Mouse (Mus musculus) midbrain, embryonic 12.5 days (tissue): Measurements from ENCODE around the gene Cdh24. TPM values are rescaled to one million over a fixed set of nuclear protein-coding genes. Genes with fewer than 3 reads are reported as not detected.

Experiments used
- ATAC-seq: fragments of 200-750 bp; cut with Nextera tagmentation; 2 replicates; pipeline ENCODE4 v1.8.0; 2017; ENCODE audit warnings: low read depth, moderate TSS enrichment, moderate library complexity; ENCODE audit not compliant: low FRiP score
- H3K27ac ChIP-seq: fragments of 300-500 bp; sonication (generic); replicated peaks from 2 replicates; pipeline ENCODE4 v1.5.1; 2016; ENCODE audit warnings: mild to moderate bottlenecking
- H3K27me3 ChIP-seq: fragments of 300-500 bp; sonication (generic); 2 replicates; pipeline ENCODE4 v1.6.1; 2016; ENCODE audit warnings: mild to moderate bottlenecking
- H3K36me3 ChIP-seq: fragments of 300-500 bp; sonication (generic); 2 replicates; pipeline ENCODE4 v1.6.1; 2016
- H3K4me1 ChIP-seq: fragments of 300-500 bp; sonication (generic); 2 replicates; pipeline ENCODE4 v1.6.1; 2016
- H3K4me2 ChIP-seq: fragments of 300-500 bp; sonication (generic); replicated peaks from 2 replicates; pipeline ENCODE4 v1.6.1; 2016; ENCODE audit warnings: mild to moderate bottlenecking, moderate library complexity
- H3K4me3 ChIP-seq: fragments of 300-500 bp; sonication (generic); 2 replicates; pipeline ENCODE4 v1.5.1; 2016; ENCODE audit warnings: mild to moderate bottlenecking
- H3K9ac ChIP-seq: fragments of 300-500 bp; sonication (generic); replicated peaks from 2 replicates; pipeline ENCODE4 v1.6.1; 2016; ENCODE audit warnings: mild to moderate bottlenecking, moderate library complexity
- H3K9me3 ChIP-seq: fragments of 300-500 bp; sonication (generic); 2 replicates; pipeline ENCODE4 v1.6.1; 2016; ENCODE audit warnings: mild to moderate bottlenecking
- WGBS: fragments of 180-500 bp; shearing (Covaris S2); methylation state at CpG from one replicate; pipeline ENCODE4 v1.1.7; 2016; 5-methylcytosine and 5-hydroxymethylcytosine counted together
- polyA plus RNA-seq: library from polyadenylated mRNA; unstranded; fragments of >200 nt; fragmentation: Nextera tagmentation; extraction: Ambion mirVana; gene quantifications from 2 replicates; pipeline ENCODE4 v1.2.1, GENCODE M21; 2016

The Cdh24 gene
- polyA plus RNA-seq, 1 experiment from 2014 or later: 9.7 TPM

DNA sequence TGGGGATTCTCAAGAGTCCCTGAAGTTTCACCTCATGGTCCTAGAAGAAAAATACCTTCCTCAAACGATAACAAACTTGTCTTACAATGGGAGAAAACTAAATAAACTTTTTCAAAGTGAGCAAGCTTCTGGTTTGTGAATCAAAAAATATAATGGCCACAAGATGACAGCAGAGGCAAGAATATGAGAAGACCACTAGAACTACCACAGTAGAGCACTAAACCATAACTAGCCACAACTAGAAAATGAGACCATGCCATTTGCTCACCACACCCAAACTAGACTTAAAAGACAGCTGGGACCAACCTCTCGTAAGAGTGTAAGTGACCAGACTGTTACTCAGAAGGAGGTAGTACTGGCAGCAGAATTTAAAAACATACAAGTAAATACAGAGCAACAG is 18.8 kb upstream of the Cdh24 start:
- no peak for ATAC-seq
- Histone ChIP-seq H3K9ac (no peak overlapping the region), H3K9me3 (no peaks in the 10 kb centered on the region), H3K4me2 (no peak overlapping the region), H3K4me3 (no peak overlapping the region), H3K27me3 (no peaks in the 10 kb centered on the region), H3K36me3 (peaks cover 90% of the 10 kb centered on the region), H3K4me1 (no peaks in the 10 kb centered on the region), H3K27ac (no peak overlapping the region)
- 88% methylated on average over 2 of the region's 2 CpGs for WGBS

DNA sequence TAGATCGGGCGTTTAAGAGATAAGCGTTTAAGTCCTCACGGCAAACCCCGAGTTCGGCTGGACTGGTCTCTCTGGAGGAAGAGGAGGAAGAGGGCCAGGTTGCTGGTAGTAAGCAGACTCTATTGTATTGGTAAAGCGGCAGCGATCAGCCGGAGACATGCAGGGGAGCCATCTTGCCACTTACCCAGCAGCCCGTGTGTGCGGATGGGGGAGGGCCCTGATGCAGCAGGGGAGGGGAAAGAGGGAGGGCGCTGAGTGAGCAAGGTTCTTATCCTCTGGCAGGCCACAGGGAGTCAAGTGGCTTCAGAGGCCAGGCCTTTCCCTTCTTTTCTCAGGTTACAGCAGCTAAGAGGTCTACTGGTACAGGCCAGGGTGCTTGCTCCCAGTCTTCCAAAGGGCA is 12.3 kb upstream of the Cdh24 start:
- no peaks in the 10 kb centered on the region for H3K9me3 ChIP-seq
- H3K36me3 ChIP-seq: peaks cover 62% of the 10 kb centered on the region
- under 1% methylated on average over 12 of the region's 12 CpGs for WGBS
- H3K4me3 ChIP-seq: peak overlapping the region; percentile 68
- H3K27ac ChIP-seq: peak overlapping the region; percentile 80
- ATAC-seq: peak; percentile 90
- H3K9ac ChIP-seq: peak overlapping the region; percentile 86
- peaks cover 45% of the 10 kb centered on the region for H3K4me1 ChIP-seq
- peak overlapping the region; percentile 89 for H3K4me2 ChIP-seq
- H3K27me3 ChIP-seq: no peaks in the 10 kb centered on the region

DNA sequence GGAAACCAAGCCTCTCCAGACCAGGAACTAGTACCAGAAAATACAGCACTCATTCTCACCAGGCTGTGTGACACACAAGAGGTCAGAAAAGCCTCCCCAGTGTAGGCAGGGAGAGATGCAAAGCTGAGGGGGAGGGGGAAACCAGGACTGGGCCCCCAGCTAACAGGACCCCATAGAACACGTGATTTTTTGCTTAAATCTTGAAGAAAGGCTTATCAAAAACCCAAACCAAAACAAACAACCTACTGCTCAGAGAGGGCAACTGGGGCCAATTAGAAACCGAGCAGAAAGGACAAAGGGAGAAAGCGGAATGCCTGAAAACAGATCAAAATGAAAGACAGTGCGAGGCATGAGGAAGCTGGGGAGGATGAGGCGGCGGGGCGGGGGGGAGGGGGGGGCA is 11.6 kb upstream of the Cdh24 start:
- WGBS: 0% methylated on average over 7 of the region's 7 CpGs
- H3K4me1 ChIP-seq: peaks cover 47% of the 10 kb centered on the region

DNA sequence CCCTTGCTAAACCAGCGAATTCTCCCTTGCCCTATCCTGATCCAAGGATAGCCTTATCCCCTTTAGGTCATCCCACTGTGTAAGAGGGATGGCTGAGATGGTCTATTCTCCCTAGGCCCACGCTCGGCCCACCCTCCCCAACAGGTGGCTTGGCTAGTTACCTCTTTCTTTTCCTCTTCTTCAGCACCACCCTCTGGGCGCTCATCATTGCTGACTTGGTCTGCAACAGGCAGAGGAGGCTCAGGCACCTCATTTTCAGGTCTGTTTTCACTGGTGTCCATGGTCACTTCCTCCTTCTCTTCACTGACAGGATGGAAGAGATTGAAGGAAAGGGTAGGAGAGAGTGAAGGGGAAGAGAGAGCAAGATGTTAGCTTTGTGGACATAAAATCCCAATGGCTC is 10.4 kb upstream of the Cdh24 start:
- Histone ChIP-seq H3K4me2 (peak overlapping the region; percentile 89), H3K9me3 (no peaks in the 10 kb centered on the region), H3K9ac (no peak overlapping the region), H3K27ac (0 out of 2 replicates have a peak overlapping the region, but pooled peaks have one; percentile 80), H3K27me3 (no peaks in the 10 kb centered on the region), H3K4me1 (peaks cover 47% of the 10 kb centered on the region), H3K36me3 (peaks cover 61% of the 10 kb centered on the region), H3K4me3 (peak overlapping the region; percentile 68; the same call in 1 of the 2 replicates)
- 77% methylated on average over 4 of the region's 4 CpGs for WGBS
- ATAC-seq: no peak

More for the DNA sequence above, 11.6 kb upstream of the Cdh24 start:
- Histone ChIP-seq H3K9me3 (no peaks in the 10 kb centered on the region), H3K9ac (peak overlapping the region; percentile 86), H3K27ac (peak overlapping the region; percentile 80), H3K36me3 (peaks cover 61% of the 10 kb centered on the region), H3K4me3 (peak overlapping the region; percentile 68), H3K4me2 (peak overlapping the region; percentile 89), H3K27me3 (no peaks in the 10 kb centered on the region)
- no peak for ATAC-seq

DNA sequence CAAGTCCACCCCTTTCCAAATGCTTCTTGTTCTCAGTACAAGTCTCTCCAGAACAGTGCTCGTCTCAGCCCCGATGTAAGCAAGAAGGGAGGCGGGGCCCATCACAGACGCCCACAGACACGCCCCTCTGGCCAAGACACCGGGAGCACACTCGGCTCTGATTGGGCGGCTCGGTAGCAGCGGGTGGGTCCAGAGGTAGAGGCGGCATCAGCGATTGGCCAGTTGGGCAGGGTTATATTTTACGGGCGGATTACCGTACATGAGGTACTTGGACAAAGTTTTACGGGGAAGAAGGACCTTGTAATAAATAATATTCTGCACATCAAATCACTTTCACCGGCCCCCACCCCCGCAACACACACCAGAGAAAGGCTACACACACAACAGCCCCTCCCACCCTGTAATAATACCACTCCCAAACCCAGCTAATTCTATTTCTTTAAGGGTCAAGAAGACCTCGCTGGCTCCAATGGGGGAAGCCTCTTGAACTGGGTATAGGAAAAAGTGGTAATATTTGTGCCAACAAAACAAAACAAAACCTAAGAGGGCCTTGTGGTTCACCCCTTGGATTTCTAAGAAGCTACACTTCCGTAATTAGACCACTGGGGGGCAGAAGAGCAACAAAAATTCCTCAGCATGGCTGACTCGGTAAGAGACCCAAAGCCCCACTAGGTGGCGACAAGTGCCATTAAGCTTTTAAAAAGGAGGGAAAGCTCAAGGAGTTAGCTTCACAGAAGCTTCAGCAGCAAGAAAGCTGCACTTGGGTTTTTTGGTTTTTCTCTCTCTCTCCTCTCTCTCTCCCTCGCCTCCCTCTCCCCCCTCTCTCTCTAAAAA is 9.7 kb upstream of the Cdh24 start:
- 0 out of 2 replicates have a peak overlapping the region, but pooled peaks have one; percentile 80 for H3K27ac ChIP-seq
- H3K36me3 ChIP-seq: peaks cover 61% of the 10 kb centered on the region
- no peak overlapping the region for H3K4me3 ChIP-seq
- no peaks in the 10 kb centered on the region for H3K9me3 ChIP-seq
- peaks cover 47% of the 10 kb centered on the region for H3K4me1 ChIP-seq
- no peaks in the 10 kb centered on the region for H3K27me3 ChIP-seq
- no peak overlapping the region for H3K9ac ChIP-seq
- peak; percentile 32; the same call in 1 of the 2 replicates for ATAC-seq
- H3K4me2 ChIP-seq: peak overlapping the region; percentile 89; the same call in 1 of the 2 replicates
- WGBS: 67% methylated on average over 23 of the region's 23 CpGs

DNA sequence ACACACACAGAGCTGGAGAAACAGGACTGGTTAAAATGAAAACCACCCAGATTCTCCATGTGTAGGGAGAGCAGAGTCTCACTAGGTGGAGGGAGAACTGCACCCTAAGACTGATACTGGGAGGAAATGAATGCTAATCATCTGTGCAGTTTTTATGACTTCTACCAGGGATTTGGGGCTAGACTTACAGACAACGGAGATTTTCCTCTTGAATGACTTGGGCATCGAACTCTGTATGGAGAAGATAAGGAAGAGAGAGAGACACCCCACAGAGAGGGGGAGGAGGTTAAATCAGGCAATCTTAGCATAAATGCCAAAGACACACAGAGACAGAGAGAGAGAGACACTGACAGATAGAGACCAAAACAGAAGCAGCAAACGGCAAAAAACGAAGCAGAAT is 6.7 kb upstream of the Cdh24 start:
- H3K27ac ChIP-seq: no peak overlapping the region
- no peak overlapping the region for H3K4me3 ChIP-seq
- H3K27me3 ChIP-seq: no peaks in the 10 kb centered on the region
- ATAC-seq: no peak
- H3K9me3 ChIP-seq: no peaks in the 10 kb centered on the region
- H3K9ac ChIP-seq: no peak overlapping the region
- peaks cover 40% of the 10 kb centered on the region for H3K4me1 ChIP-seq
- WGBS: 70% methylated on average over 4 of the region's 4 CpGs
- H3K36me3 ChIP-seq: peaks cover 85% of the 10 kb centered on the region
- H3K4me2 ChIP-seq: no peak overlapping the region

DNA sequence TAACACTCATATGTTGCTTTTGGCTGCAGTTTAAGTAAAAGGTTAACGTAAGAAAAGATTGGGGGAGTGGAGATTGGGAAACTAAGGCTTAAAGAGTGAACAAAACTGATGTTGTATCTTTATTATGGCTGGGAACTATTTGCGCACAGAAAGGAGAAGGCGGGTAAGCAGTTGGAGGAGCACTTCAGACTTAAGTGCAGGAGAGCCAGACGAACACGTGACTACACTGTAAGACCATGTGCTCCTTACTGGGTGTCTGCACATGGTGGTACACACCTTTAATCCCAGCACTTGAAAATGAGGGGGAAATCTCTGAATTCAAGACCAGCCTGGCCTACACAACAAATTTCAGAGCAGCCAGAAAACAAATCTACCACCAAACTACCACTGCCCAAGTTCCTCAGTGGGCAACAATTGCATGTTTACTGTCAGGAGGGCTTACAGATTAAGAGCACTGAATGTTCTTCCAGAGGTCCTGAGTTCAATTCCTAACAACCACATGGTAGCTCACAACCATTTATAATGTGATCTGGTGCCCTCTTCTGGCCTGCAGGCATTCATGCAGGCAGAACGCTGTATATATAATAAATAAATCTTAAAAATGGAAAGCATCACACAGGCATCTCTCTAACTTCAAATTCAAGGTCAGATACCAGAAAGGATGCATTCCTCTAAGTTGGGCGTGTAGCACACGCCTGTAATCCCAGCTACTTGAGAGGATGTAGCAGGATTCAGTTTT is 5.9 kb upstream of the Cdh24 start:
- Histone ChIP-seq H3K27ac (no peak overlapping the region), H3K9me3 (no peaks in the 10 kb centered on the region), H3K4me2 (no peak overlapping the region), H3K4me3 (no peak overlapping the region), H3K36me3 (peaks cover 92% of the 10 kb centered on the region), H3K9ac (no peak overlapping the region), H3K4me1 (peaks cover 32% of the 10 kb centered on the region), H3K27me3 (no peaks in the 10 kb centered on the region)
- WGBS: 93% methylated on average over 8 of the region's 8 CpGs
- no peak for ATAC-seq

DNA sequence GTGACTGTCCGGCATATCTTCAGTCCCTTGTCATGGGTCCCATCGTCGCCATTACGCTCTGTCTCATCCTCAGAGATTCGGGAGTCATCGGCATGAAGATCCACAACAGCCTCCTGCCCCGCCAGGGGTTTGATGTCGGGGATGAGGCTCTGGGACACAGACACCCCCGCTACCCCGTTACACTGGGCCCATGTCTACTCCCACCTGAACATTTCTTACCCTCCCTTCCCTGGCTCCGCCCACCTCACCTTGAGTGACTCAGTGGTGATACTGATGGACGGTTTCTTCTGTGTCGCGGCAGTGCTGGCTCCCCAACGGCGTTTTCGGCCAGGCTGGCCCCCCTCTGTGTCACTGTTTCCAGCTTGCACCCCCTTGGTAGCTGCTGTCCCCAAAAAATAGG is 5.3 kb upstream of the Cdh24 start:
- Histone ChIP-seq H3K36me3 (peaks cover 90% of the 10 kb centered on the region), H3K4me2 (no peak overlapping the region), H3K4me1 (peaks cover 26% of the 10 kb centered on the region), H3K27me3 (no peaks in the 10 kb centered on the region), H3K9me3 (no peaks in the 10 kb centered on the region), H3K27ac (no peak overlapping the region), H3K9ac (no peak overlapping the region), H3K4me3 (no peak overlapping the region)
- 95% methylated on average over 17 of the region's 17 CpGs for WGBS
- ATAC-seq: no peak

DNA sequence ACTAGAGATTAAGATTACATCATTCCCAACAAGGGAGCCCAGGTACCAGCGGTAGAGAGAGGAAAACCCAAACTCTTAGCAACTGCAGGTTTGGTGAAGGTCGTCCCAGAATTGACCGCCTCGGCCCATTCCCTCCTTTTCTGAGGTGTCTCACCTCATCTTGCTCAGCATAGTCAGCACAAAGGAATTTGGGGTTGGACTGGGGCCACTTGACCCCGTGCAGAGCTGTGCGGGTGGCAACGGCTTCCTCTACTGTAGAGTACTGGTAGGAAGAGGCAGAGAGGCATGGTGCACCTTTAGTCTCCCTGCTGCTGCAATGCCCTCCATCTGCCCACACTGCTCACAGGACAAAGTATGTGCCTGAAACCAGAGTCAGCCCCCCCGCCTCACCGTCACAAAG is 3.1 kb upstream of the Cdh24 start:
- H3K9ac ChIP-seq: no peak overlapping the region
- H3K9me3 ChIP-seq: no peaks in the 10 kb centered on the region
- H3K4me1 ChIP-seq: peaks cover 20% of the 10 kb centered on the region
- no peak overlapping the region for H3K27ac ChIP-seq
- H3K27me3 ChIP-seq: no peaks in the 10 kb centered on the region
- no peak for ATAC-seq
- WGBS: 95% methylated on average over 9 of the region's 9 CpGs
- no peak overlapping the region for H3K4me2 ChIP-seq
- H3K4me3 ChIP-seq: no peak overlapping the region
- H3K36me3 ChIP-seq: peaks cover 71% of the 10 kb centered on the region

DNA sequence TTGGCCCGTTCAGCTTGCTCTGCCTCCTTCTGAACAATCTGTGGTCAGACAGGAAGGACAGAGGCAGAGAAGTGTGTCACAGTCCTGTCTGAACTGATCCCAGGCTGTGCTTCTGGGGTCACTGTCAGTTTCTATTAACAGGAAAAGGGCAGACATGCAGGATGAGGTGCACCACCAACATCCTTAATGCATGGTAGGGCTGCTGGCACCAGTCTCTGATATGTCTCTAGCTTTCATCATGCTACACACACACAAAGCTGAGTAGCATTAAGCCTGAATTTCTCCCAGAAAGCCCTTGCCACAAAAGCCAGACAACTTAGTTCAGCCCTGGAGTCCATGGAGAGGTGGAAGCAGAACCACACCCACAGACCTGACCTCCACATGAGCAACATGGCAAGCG is 1.8 kb upstream of the Cdh24 start:
- 86% methylated on average over 2 of the region's 2 CpGs for WGBS
- no peak overlapping the region for H3K4me2 ChIP-seq
- peak overlapping the region; percentile 8; the same call in 1 of the 2 replicates for H3K27ac ChIP-seq
- no peak overlapping the region for H3K4me3 ChIP-seq
- no peaks in the 10 kb centered on the region for H3K27me3 ChIP-seq
- peaks cover 72% of the 10 kb centered on the region for H3K36me3 ChIP-seq
- H3K9ac ChIP-seq: no peak overlapping the region
- H3K4me1 ChIP-seq: peaks cover 18% of the 10 kb centered on the region
- no peaks in the 10 kb centered on the region for H3K9me3 ChIP-seq
- no peak for ATAC-seq

DNA sequence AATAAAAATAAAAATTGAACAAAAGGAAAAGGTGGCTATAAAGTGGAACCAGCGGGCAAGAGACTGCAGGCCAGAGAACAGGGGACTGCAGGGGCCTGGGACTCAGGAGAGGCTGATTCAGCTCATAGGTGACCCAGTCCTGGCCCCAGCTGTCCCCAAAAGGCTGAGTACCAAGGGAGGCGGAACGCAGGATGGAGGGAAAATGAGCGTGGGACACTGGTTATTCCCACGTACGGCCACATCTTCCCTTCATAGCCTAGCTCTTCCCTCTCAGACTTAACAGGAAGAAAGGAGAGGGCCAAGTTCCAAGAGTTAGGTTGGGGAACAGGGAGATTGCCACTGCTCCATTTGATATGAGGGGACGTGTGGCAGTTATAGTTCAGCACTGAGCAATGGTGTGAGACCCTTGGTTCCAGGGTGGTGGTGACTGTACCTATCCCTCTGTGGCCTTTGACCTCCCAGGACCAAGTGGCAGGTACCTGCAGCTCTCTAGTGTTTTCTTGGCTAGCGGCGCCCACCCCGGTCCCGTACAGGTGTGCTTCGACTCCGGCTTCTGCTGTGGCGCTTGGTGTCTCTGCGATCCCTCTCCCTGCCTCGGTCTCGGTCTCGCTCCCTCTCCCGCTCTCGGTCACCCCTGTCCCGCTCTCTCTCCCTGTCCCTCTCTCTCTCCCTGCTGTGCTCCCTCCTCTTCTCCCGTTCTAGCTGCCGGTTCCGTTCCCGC is 1.2 kb upstream of the Cdh24 start:
- Histone ChIP-seq H3K9me3 (no peaks in the 10 kb centered on the region), H3K27me3 (no peaks in the 10 kb centered on the region), H3K4me3 (no peak overlapping the region), H3K36me3 (peaks cover 72% of the 10 kb centered on the region), H3K4me2 (no peak overlapping the region), H3K9ac (no peak overlapping the region), H3K27ac (0 out of 2 replicates have a peak overlapping the region, but pooled peaks have one; percentile 92), H3K4me1 (peaks cover 18% of the 10 kb centered on the region)
- no peak for ATAC-seq
- WGBS: 77% methylated on average over 25 of the region's 25 CpGs

DNA sequence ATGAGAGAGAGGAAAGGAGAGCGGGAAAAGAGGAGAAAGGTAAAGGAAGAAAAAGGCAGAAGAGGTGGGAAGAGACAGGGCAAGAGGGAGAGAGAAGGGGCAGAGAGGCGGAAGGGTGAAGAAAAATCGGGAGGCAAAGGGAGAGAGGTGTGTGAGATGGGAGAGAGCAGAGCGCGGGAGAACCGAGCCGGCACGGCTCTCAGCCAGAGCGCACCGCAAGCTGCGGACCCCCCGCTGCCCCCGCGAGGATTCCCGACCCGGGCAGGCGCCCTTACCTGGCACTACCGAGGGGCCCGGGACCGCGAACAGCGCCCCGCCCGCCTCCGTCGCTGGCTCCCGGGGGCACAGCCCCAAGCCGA is 239 bp downstream of the Cdh24 start, which contains the start of gene Gm17606:
TSS of gene Gm17606 (plus strand) at position 7 of the 359 bp plus-strand sequence.
- Histone ChIP-seq H3K4me2 (peak within 1 kb of the TSS; percentile 91), H3K9me3 (no peaks in the 10 kb centered on the region), H3K27me3 (no peaks in the 10 kb centered on the region), H3K27ac (peak within 1 kb of the TSS; percentile 92), H3K9ac (peak within 1 kb of the TSS; percentile 86), H3K4me3 (peak within 1 kb of the TSS; percentile 73), H3K36me3 (peaks cover 71% of the 10 kb centered on the region), H3K4me1 (peaks cover 18% of the 10 kb centered on the region)
- under 1% methylated on average over 28 of the region's 28 CpGs for WGBS
- ATAC-seq: no peak
